Mouse (Mus musculus) hindbrain, embryonic 11.5 days (tissue): ENCODE measurements around the gene Ddit4. TPM values are rescaled to one million over a fixed set of nuclear protein-coding genes. Genes with fewer than 3 reads are reported as not detected.

Experiments used
- ATAC-seq: fragments of 200-750 bp; cut with Nextera tagmentation; 2 replicates; pipeline ENCODE4 v1.8.0; 2017; ENCODE audit warnings: mild to moderate bottlenecking, moderate TSS enrichment, moderate library complexity; ENCODE audit not compliant: low FRiP score
- DNase-seq: peaks from one replicate; pipeline ENCODE4 v3.0.0-alpha.2; 2015; ENCODE audit warnings: low spot score
- H3K27ac ChIP-seq: fragments of 300-500 bp; sonication (generic); 2 replicates; pipeline ENCODE4 v1.5.1; 2014; ENCODE audit warnings: mild to moderate bottlenecking, low read depth, low read length
- H3K27me3 ChIP-seq: fragments of 300-500 bp; sonication (generic); 2 replicates; pipeline ENCODE4 v1.6.1; 2014; ENCODE audit warnings: mild to moderate bottlenecking, low read length, moderate library complexity, mixed read lengths; ENCODE audit not compliant: control insufficient read depth, insufficient read depth
- H3K36me3 ChIP-seq: fragments of 300-500 bp; sonication (generic); 2 replicates; pipeline ENCODE4 v1.6.1; 2014; ENCODE audit warnings: mild to moderate bottlenecking, low read length, moderate library complexity, mixed read lengths; ENCODE audit not compliant: control insufficient read depth, insufficient read depth
- H3K4me1 ChIP-seq: fragments of 300-500 bp; sonication (generic); replicated peaks from 2 replicates; pipeline ENCODE4 v1.6.1; 2014; ENCODE audit warnings: low read length, mixed read lengths; ENCODE audit not compliant: control insufficient read depth, insufficient read depth
- H3K4me2 ChIP-seq: fragments of 300-500 bp; sonication (generic); replicated peaks from 2 replicates; pipeline ENCODE4 v1.6.1; 2014; ENCODE audit warnings: mild to moderate bottlenecking, low read depth, low read length
- H3K4me3 ChIP-seq: fragments of 300-500 bp; sonication (generic); 2 replicates; pipeline ENCODE4 v1.5.1; 2014; ENCODE audit warnings: low read depth, low read length
- H3K9ac ChIP-seq: fragments of 300-500 bp; sonication (generic); 2 replicates; pipeline ENCODE4 v1.6.1; 2014; ENCODE audit warnings: low read depth, low read length
- H3K9me3 ChIP-seq: fragments of 300-500 bp; sonication (generic); 2 replicates; pipeline ENCODE4 v1.6.1; 2016; ENCODE audit warnings: low read length; ENCODE audit not compliant: control insufficient read depth
- WGBS: fragments of 180-500 bp; shearing (Covaris S2); extraction: QIAGEN DNeasy Blood & Tissue Kit; methylation state at CpG from one replicate; pipeline ENCODE4 v1.1.7; 2014; 5-methylcytosine and 5-hydroxymethylcytosine counted together
- polyA plus RNA-seq: library from polyadenylated mRNA; unstranded; fragments of >200 nt; fragmentation: Nextera tagmentation; extraction: Ambion mirVana; gene quantifications from 2 replicates; pipeline ENCODE4 v1.2.1, GENCODE M21; 2014

Gene Ddit4
- polyA plus RNA-seq, 1 experiment from 2014 or later: 4.6 TPM

DNA sequence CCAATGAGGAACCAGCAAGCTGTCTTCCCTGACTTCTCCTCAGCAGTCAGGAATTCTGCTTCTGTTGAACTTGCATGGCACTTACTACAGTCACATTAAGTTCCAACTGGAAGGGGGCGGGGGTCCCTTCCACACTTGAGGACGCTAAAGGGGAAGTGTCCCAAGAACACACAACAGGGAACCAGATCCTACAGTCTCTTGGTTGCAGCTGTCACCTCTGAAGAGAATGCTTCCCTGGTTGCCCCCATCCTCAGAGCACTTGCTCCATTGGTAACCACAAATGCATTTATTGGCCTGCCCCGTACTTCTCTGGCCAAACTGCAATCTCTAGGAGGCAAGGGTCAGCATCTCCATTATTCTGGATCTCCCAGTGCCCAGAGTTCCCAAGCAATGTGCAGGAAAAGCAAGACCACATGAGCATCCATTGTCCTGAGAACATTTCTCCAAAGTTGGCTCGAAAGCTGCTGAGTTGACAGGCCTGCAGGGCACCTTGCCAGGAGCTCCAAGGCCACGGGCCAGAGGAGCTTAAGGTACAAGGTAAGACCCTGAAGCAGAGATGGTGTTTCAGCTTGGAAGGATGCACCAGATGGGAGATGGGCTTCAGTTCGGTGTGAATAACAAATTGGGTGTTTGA is 15.8 kb upstream of the Ddit4 start:
- WGBS: 90% methylated on average over 6 of the region's 6 CpGs
- Histone ChIP-seq H3K4me3 (no peak overlapping the region), H3K9ac (no peak overlapping the region), H3K27me3 (no peaks in the 10 kb centered on the region), H3K27ac (no peak overlapping the region), H3K4me2 (no peak overlapping the region), H3K36me3 (no peaks in the 10 kb centered on the region), H3K9me3 (no peaks in the 10 kb centered on the region), H3K4me1 (peaks cover 13% of the 10 kb centered on the region)
- DNase-seq (no peak), ATAC-seq (no peak)

DNA sequence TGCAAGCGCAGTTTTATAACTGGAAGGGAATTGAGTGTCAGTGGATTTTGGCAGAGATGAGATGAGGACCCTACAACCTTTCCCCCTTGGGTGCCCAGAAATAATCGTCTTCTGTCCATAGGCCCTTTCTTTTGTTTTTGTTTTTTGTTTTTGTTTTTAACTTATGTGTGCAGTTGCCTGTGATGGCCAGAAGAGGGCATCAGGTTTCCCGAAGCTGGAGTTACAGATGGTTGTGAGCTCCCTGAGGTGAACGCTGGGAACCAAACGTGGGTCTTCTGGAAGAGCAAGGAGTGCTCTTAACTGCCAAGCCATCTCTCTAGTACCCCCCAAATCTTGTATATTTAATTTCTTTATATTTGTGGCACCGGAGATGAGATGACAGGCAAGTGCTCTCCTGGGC is 15.1 kb upstream of the Ddit4 start:
- H3K36me3 ChIP-seq: no peaks in the 10 kb centered on the region
- no peak overlapping the region for H3K27ac ChIP-seq
- DNase-seq (no peak), ATAC-seq (no peak)
- H3K4me1 ChIP-seq: peaks cover 13% of the 10 kb centered on the region
- no peak overlapping the region for H3K4me3 ChIP-seq
- no peaks in the 10 kb centered on the region for H3K27me3 ChIP-seq
- no peak overlapping the region for H3K4me2 ChIP-seq
- no peak overlapping the region for H3K9ac ChIP-seq
- H3K9me3 ChIP-seq: no peaks in the 10 kb centered on the region
- 93% methylated on average over 6 of the region's 6 CpGs for WGBS

DNA sequence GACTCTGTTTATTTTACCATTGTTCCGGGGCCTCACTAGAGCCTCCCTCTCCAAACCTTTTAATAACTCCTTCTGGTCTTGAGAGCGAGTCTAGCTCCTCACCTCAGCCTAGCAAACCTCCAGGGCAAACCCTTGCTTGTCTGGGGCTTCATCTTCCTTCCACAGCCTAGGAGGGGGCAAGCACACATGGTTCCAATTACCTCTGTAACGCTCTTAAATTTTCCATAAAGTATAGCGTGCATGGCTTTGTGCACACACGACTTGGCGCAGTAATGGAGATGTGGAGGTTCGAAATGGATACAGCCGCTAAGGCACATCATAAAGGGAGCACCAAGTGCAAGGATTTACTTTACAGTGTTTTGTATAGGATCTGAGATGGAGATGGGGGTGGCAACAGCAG is 14.2 kb upstream of the Ddit4 start:
- Histone ChIP-seq H3K4me2 (no peak overlapping the region), H3K4me1 (peaks cover 13% of the 10 kb centered on the region), H3K4me3 (no peak overlapping the region), H3K9me3 (no peaks in the 10 kb centered on the region), H3K36me3 (no peaks in the 10 kb centered on the region), H3K9ac (no peak overlapping the region), H3K27me3 (no peaks in the 10 kb centered on the region), H3K27ac (peak overlapping the region; percentile 65; the same call in 1 of the 2 replicates)
- DNase-seq (no peak), ATAC-seq (no peak)
- WGBS: 67% methylated on average over 8 of the region's 8 CpGs

DNA sequence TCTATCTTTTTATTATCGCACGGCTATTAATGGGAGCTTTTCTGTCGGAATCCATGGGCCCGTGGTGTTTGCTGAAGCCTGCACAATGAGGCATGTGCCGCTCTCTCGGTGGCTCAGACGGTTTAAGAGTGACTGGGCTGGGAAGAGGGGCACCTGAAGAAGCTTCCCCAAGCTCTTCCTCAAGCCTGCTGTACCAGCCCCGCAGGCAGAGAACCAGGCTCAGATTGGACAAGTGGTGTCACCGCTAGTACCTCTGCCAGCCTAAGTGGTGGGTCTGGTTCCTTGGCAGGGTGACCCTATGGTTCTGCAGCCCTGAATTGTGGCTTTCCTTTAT is 13.7 kb upstream of the Ddit4 start:
- DNase-seq (no peak), ATAC-seq (no peak)
- H3K27ac ChIP-seq: peak overlapping the region; percentile 65
- no peaks in the 10 kb centered on the region for H3K36me3 ChIP-seq
- WGBS: 49% methylated on average over 9 of the region's 9 CpGs
- H3K4me3 ChIP-seq: no peak overlapping the region
- H3K9ac ChIP-seq: no peak overlapping the region
- peaks cover 8% of the 10 kb centered on the region for H3K4me1 ChIP-seq
- H3K4me2 ChIP-seq: peak overlapping the region; percentile 38
- no peaks in the 10 kb centered on the region for H3K9me3 ChIP-seq
- H3K27me3 ChIP-seq: no peaks in the 10 kb centered on the region

DNA sequence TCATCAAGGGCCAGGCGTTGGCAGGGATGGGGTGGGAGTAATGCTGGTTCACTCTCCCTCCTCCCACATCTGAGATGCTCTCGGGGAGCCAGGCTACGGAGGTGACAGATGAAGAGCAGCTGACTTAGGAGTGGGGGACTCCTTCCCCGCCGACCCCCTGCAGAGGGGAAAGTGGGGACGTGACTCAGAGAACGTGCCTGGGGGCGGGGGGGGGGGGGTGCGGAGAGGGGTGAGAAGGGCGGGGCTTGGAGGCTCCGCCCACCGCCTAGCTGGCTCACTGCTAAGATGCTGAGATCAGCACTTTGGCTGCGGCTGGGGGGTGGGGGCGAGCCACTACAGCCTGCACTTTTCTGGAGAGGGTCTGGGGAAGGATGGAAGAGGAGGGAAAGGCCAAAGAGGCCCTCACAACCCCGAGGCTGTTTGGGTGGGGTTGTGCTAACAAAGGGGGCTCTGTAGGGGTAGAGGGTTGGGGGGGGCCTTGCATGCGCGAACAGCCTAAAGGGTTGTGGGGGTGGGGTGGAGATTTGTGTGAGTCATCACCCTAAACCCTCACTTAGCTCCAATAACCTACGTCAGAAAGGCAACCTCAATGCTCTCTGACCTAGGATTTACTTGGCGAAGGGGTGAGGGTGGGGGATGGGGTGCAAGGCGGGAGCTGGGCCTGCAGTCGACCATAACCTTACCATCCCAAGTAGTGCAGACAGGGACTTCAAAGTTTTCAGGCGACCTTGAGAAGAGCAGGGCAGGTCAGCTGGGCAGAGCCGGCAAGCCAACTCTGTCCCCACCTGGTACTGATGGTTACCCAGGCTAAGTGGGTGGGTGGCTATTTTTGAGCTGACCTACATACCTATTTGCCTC is 13.1 kb upstream of the Ddit4 start:
- Histone ChIP-seq H3K9ac (peak overlapping the region; percentile 34; the same call in 1 of the 2 replicates), H3K4me1 (peaks cover 7% of the 10 kb centered on the region; the same call in 1 of the 2 replicates), H3K4me2 (peak overlapping the region; percentile 38), H3K27me3 (no peaks in the 10 kb centered on the region), H3K27ac (peak overlapping the region; percentile 65), H3K4me3 (peak overlapping the region; percentile 18), H3K36me3 (no peaks in the 10 kb centered on the region), H3K9me3 (no peaks in the 10 kb centered on the region)
- peak; percentile 73 for DNase-seq
- 7% methylated on average over 12 of the region's 23 CpGs for WGBS
- ATAC-seq: peak; percentile 82

DNA sequence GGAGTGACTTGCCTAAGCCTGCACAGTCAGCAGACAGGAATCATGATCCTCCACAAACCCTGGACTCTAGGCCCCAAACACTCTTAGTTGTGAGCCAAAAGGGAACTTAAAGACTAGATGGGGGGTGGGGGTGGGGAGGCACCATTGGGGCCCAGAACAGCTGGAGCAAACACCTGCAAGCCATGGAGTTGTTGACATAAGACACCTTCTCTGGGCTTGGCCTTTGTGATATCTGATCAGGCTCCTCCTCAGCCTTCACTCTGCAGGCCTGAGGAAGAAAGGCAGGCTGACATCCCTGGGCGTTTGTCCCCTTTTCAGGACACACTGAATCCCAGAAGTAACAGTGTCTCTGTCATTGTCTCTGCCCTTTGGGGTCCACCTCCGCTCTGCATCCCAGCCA is 12.0 kb upstream of the Ddit4 start:
- no peak overlapping the region for H3K4me3 ChIP-seq
- no peaks in the 10 kb centered on the region for H3K27me3 ChIP-seq
- H3K36me3 ChIP-seq: no peaks in the 10 kb centered on the region
- ATAC-seq: no peak
- H3K27ac ChIP-seq: peak overlapping the region; percentile 25; the same call in 1 of the 2 replicates
- peaks cover 10% of the 10 kb centered on the region for H3K4me1 ChIP-seq
- no peak for DNase-seq
- H3K4me2 ChIP-seq: no peak overlapping the region
- no peak overlapping the region for H3K9ac ChIP-seq
- no peaks in the 10 kb centered on the region for H3K9me3 ChIP-seq
- 46% methylated on average over 2 of the region's 2 CpGs for WGBS

DNA sequence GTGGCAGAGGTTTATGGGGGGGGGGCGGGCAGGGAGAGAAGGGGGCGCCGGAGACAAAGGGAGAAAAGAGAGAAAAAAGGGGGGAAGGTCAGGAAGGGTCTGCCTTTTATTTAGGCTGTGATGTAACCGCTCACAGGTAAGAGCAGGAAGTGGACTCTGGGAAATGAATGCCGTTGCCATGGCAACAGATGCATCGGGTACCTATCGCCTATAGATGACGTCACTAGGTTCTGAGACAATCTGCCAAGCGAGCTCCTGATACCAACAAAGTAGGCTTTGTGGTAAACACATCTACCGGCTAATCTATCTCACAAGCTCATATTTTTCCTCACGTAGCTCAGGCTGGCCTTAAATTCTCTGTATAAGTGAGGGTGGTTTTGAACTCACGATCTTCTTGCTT is 7.9 kb upstream of the Ddit4 start:
- H3K9ac ChIP-seq: no peak overlapping the region
- H3K4me1 ChIP-seq: peaks cover 18% of the 10 kb centered on the region
- H3K9me3 ChIP-seq: no peaks in the 10 kb centered on the region
- no peaks in the 10 kb centered on the region for H3K27me3 ChIP-seq
- WGBS: 76% methylated on average over 11 of the region's 12 CpGs
- no peaks in the 10 kb centered on the region for H3K36me3 ChIP-seq
- H3K27ac ChIP-seq: no peak overlapping the region
- no peak for DNase-seq
- H3K4me3 ChIP-seq: no peak overlapping the region
- ATAC-seq: no peak
- H3K4me2 ChIP-seq: no peak overlapping the region

DNA sequence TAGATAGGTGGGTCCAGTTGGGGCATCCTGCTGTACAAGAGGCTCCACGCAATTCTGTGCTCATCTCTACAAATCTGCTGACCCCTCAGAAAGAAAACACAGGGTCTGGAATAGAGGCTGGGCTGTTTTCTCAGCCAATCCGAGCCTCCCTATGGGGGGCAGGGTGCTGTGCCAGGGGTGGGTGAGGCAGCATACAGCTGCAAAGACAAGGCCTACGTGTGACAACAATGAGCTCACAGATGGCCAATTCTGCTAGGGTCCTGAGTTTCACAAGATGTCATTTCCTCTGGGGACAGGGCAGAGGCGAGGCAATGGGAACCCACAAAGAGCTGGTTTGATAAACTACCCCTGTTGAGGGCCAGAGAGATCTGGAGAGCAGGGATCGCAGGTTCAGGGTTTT is 6.8 kb upstream of the Ddit4 start:
- no peaks in the 10 kb centered on the region for H3K27me3 ChIP-seq
- H3K36me3 ChIP-seq: no peaks in the 10 kb centered on the region
- DNase-seq (no peak), ATAC-seq (peak; percentile 65)
- H3K4me2 ChIP-seq: no peak overlapping the region; the same call in 1 of the 2 replicates
- H3K4me1 ChIP-seq: peaks cover 16% of the 10 kb centered on the region
- no peak overlapping the region for H3K4me3 ChIP-seq
- peak overlapping the region; percentile 17; the same call in 1 of the 2 replicates for H3K9ac ChIP-seq
- H3K9me3 ChIP-seq: no peaks in the 10 kb centered on the region
- peak overlapping the region; percentile 58 for H3K27ac ChIP-seq
- WGBS: 22% methylated on average over 5 of the region's 5 CpGs
